Mouse (Mus musculus) liver, embryonic 13.5 days (tissue): Measurements from ENCODE around the gene Lmo2. TPM values are rescaled to one million over a fixed set of nuclear protein-coding genes. Genes with fewer than 3 reads are reported as not detected.
"Not testable (repeated sequence)": the region's sequence is repeated elsewhere in the genome, so short reads cannot be mapped to it uniquely, and the experiment has no call there.

Experiments used
- ATAC-seq: fragments of 200-750 bp; cut with Nextera tagmentation; 2 replicates; pipeline ENCODE4 v1.8.0; 2017; ENCODE audit warnings: low read depth, mild to moderate bottlenecking, moderate number of reproducible peaks, moderate library complexity
- DNase-seq: peaks from one replicate; pipeline ENCODE4 v3.0.0; 2022
- H3K27ac ChIP-seq: fragments of 300-500 bp; sonication (generic); 2 replicates; pipeline ENCODE4 v1.5.1; 2015; ENCODE audit warnings: moderate library complexity, mild to moderate bottlenecking, inconsistent platforms
- H3K27me3 ChIP-seq: fragments of 300-500 bp; sonication (generic); 2 replicates; pipeline ENCODE4 v1.6.1; 2015; ENCODE audit warnings: mild to moderate bottlenecking, inconsistent platforms
- H3K36me3 ChIP-seq: fragments of 300-500 bp; sonication (generic); 2 replicates; pipeline ENCODE4 v1.6.1; 2015; ENCODE audit warnings: mild to moderate bottlenecking, inconsistent platforms
- H3K4me1 ChIP-seq: fragments of 300-500 bp; sonication (generic); replicated peaks from 2 replicates; pipeline ENCODE4 v1.6.1; 2015; ENCODE audit warnings: inconsistent platforms
- H3K4me2 ChIP-seq: fragments of 300-500 bp; sonication (generic); 2 replicates; pipeline ENCODE4 v1.6.1; 2015; ENCODE audit warnings: inconsistent platforms, mild to moderate bottlenecking, moderate library complexity
- H3K4me3 ChIP-seq: fragments of 300-500 bp; sonication (generic); replicated peaks from 2 replicates; pipeline ENCODE4 v1.5.1; 2015; ENCODE audit warnings: mild to moderate bottlenecking, inconsistent platforms
- H3K9ac ChIP-seq: fragments of 300-500 bp; sonication (generic); 2 replicates; pipeline ENCODE4 v1.6.1; 2015; ENCODE audit warnings: mild to moderate bottlenecking, inconsistent platforms
- H3K9me3 ChIP-seq: fragments of 300-500 bp; sonication (generic); replicated peaks from 2 replicates; pipeline ENCODE4 v1.6.1; 2016; ENCODE audit warnings: inconsistent platforms
- WGBS: fragments of 180-500 bp; shearing (Covaris S2); methylation state at CpG from one replicate; pipeline ENCODE4 v1.1.7; 2015; ENCODE audit not compliant: insufficient replicate concordance; 5-methylcytosine and 5-hydroxymethylcytosine counted together
- polyA plus RNA-seq: library from polyadenylated mRNA; unstranded; fragments of >200 nt; fragmentation: Nextera tagmentation; extraction: Ambion mirVana; gene quantifications from 2 replicates; pipeline ENCODE4 v1.2.1, GENCODE M21; 2015

The Lmo2 gene
- polyA plus RNA-seq, 1 experiment from 2014 or later: 156 TPM

- DNase-seq (no peak), ATAC-seq (no peak)
- no peak overlapping the region for H3K9ac ChIP-seq
- no peak overlapping the region for H3K27ac ChIP-seq
- no peaks in the 10 kb centered on the region for H3K4me1 ChIP-seq
- 65% methylated on average over 7 of the region's 7 CpGs for WGBS
- H3K36me3 ChIP-seq: no peaks in the 10 kb centered on the region
- no peak overlapping the region for H3K4me3 ChIP-seq
- no peaks in the 10 kb centered on the region for H3K9me3 ChIP-seq
- no peak overlapping the region for H3K4me2 ChIP-seq
- H3K27me3 ChIP-seq: peaks cover 21% of the 10 kb centered on the region
Observed at GRCm38 (mm10) chr2:104007793-104008519, 50.2 kb downstream of the Lmo2 start.

GRCm38 (mm10) chr2:104008853-104009252, 51.1 kb downstream of the Lmo2 start:
- H3K9me3 ChIP-seq, DNase-seq, H3K4me2 ChIP-seq, H3K9ac ChIP-seq, H3K4me1 ChIP-seq, H3K36me3 ChIP-seq, ATAC-seq, H3K27ac ChIP-seq, H3K4me3 ChIP-seq: not testable (repeated sequence)
- WGBS: 81% methylated on average over 3 of the region's 3 CpGs
- peaks cover 13% of the 10 kb centered on the region for H3K27me3 ChIP-seq

- Histone ChIP-seq H3K27me3 (peaks cover 2% of the 10 kb centered on the region; the same call in 1 of the 2 replicates), H3K9me3 (peaks cover 6% of the 10 kb centered on the region; the same call in 1 of the 2 replicates), H3K4me2 (no peak overlapping the region), H3K9ac (no peak overlapping the region), H3K4me3 (no peak overlapping the region), H3K36me3 (no peaks in the 10 kb centered on the region), H3K4me1 (peaks cover 7% of the 10 kb centered on the region), H3K27ac (no peak overlapping the region)
- DNase-seq (no peak), ATAC-seq (no peak)
- 60% methylated on average over 7 of the region's 7 CpGs for WGBS
Observed at GRCm38 (mm10) chr2:104023096-104023495, 65.3 kb downstream of the Lmo2 start.

- no peak overlapping the region for H3K4me2 ChIP-seq
- H3K27ac ChIP-seq: no peak overlapping the region
- H3K9me3 ChIP-seq: peaks cover 6% of the 10 kb centered on the region; the same call in 1 of the 2 replicates
- no peaks in the 10 kb centered on the region for H3K36me3 ChIP-seq
- ATAC-seq (no peak), DNase-seq (no peak)
- H3K4me3 ChIP-seq: no peak overlapping the region
- no peaks in the 10 kb centered on the region for H3K27me3 ChIP-seq
- H3K9ac ChIP-seq: no peak overlapping the region
- H3K4me1 ChIP-seq: peaks cover 19% of the 10 kb centered on the region
- 84% methylated on average over 4 of the region's 4 CpGs for WGBS
Observed at GRCm38 (mm10) chr2:104024656-104025055, 66.9 kb downstream of the Lmo2 start.

GRCm38 (mm10) chr2:104027458-104028138, 69.8 kb downstream of the Lmo2 start, which contains the start of gene Fbxo3:
Gene Fbxo3 (plus strand): TSS chr2:104027721.
- Histone ChIP-seq H3K4me2 (peak within 1 kb of the TSS; percentile 69), H3K36me3 (peaks cover 18% of the 10 kb centered on the region), H3K27me3 (no peaks in the 10 kb centered on the region), H3K9ac (peak within 1 kb of the TSS; percentile 99), H3K27ac (peak within 1 kb of the TSS; percentile 91), H3K4me1 (peaks cover 34% of the 10 kb centered on the region), H3K9me3 (peaks cover 6% of the 10 kb centered on the region; the same call in 1 of the 2 replicates), H3K4me3 (peak within 1 kb of the TSS; percentile 86)
- under 1% methylated on average over 42 of the region's 44 CpGs for WGBS
- DNase-seq: peak; percentile 87
- peak; percentile 92 for ATAC-seq

- Histone ChIP-seq H3K27ac (peak within 1 kb of the TSS; percentile 91), H3K9ac (peak within 1 kb of the TSS; percentile 99), H3K36me3 (peaks cover 22% of the 10 kb centered on the region), H3K9me3 (peaks cover 5% of the 10 kb centered on the region; the same call in 1 of the 2 replicates), H3K4me1 (peaks cover 34% of the 10 kb centered on the region), H3K27me3 (no peaks in the 10 kb centered on the region), H3K4me2 (peak within 1 kb of the TSS; percentile 69), H3K4me3 (peak within 1 kb of the TSS; percentile 86)
- DNase-seq (peak; percentile 32), ATAC-seq (peak; percentile 42)
- under 1% methylated on average over 32 of the region's 32 CpGs for WGBS
Observed at GRCm38 (mm10) chr2:104028139-104028723, 70.4 kb downstream of the Lmo2 start, which contains the start of gene 4931422A03Rik. Gene 4931422A03Rik (minus strand): TSS chr2:104028361.

- ATAC-seq: peak; percentile 76
- Histone ChIP-seq H3K36me3 (peaks cover 30% of the 10 kb centered on the region), H3K4me3 (peak overlapping the region; percentile 86), H3K27ac (peak overlapping the region; percentile 91), H3K9ac (peak overlapping the region; percentile 99), H3K9me3 (no peaks in the 10 kb centered on the region), H3K27me3 (no peaks in the 10 kb centered on the region), H3K4me1 (peaks cover 34% of the 10 kb centered on the region), H3K4me2 (peak overlapping the region; percentile 69)
- peak; percentile 45 for DNase-seq
- WGBS: 13% methylated on average over 2 of the region's 2 CpGs
Observed at GRCm38 (mm10) chr2:104029074-104029473, 71.3 kb downstream of the Lmo2 start.

- ATAC-seq (no peak), DNase-seq (no peak)
- Histone ChIP-seq H3K9ac (peak overlapping the region; percentile 99; the same call in 1 of the 2 replicates), H3K27ac (peak overlapping the region; percentile 91), H3K4me2 (peak overlapping the region; percentile 69), H3K27me3 (no peaks in the 10 kb centered on the region), H3K9me3 (no peaks in the 10 kb centered on the region), H3K36me3 (peaks cover 41% of the 10 kb centered on the region), H3K4me3 (peak overlapping the region; percentile 86; the same call in 1 of the 2 replicates), H3K4me1 (peaks cover 37% of the 10 kb centered on the region)
- 77% methylated on average over 3 of the region's 3 CpGs for WGBS
Observed at GRCm38 (mm10) chr2:104030381-104030780, 72.6 kb downstream of the Lmo2 start.

Other genes starting within 250 kb of the Lmo2 start
- 20.7 and 24.2 TPM in 2 replicates for gene Nat10, start 196.7 kb upstream of the Lmo2 start, polyA plus RNA-seq
- 134 and 178 TPM in 2 replicates for gene Caprin1, start 160.3 kb upstream of the Lmo2 start, polyA plus RNA-seq
- 50.2 and 61.5 TPM in 2 replicates for gene Fbxo3, start 69.7 kb downstream of the Lmo2 start, polyA plus RNA-seq
- 0.99 and 1.3 TPM in 2 replicates for gene 4931422A03Rik, start 70.4 kb downstream of the Lmo2 start, polyA plus RNA-seq
- 0.06 TPM in 1 of 2 replicates, not detected in the other for gene Gm10912, start 107.8 kb downstream of the Lmo2 start, polyA plus RNA-seq
- not detected in 2 replicates for gene Gm10799, start 110.6 kb downstream of the Lmo2 start, polyA plus RNA-seq
- 13.1 and 13.3 TPM in 2 replicates for gene Cd59b, start 111.9 kb downstream of the Lmo2 start, polyA plus RNA-seq
- 82.9 and 85.7 TPM in 2 replicates for gene Cd59a, start 137.8 kb downstream of the Lmo2 start, polyA plus RNA-seq
- 0.19 and 0.48 TPM in 2 replicates for gene A930018P22Rik, start 164.8 kb downstream of the Lmo2 start, polyA plus RNA-seq